Mouse (Mus musculus): ENCODE measurements around the gene AI467606.
"Not testable (repeated sequence)": the region's sequence is repeated elsewhere in the genome, so short reads cannot be mapped to it uniquely, and the experiment has no call there.

The AI467606 gene

DNA sequence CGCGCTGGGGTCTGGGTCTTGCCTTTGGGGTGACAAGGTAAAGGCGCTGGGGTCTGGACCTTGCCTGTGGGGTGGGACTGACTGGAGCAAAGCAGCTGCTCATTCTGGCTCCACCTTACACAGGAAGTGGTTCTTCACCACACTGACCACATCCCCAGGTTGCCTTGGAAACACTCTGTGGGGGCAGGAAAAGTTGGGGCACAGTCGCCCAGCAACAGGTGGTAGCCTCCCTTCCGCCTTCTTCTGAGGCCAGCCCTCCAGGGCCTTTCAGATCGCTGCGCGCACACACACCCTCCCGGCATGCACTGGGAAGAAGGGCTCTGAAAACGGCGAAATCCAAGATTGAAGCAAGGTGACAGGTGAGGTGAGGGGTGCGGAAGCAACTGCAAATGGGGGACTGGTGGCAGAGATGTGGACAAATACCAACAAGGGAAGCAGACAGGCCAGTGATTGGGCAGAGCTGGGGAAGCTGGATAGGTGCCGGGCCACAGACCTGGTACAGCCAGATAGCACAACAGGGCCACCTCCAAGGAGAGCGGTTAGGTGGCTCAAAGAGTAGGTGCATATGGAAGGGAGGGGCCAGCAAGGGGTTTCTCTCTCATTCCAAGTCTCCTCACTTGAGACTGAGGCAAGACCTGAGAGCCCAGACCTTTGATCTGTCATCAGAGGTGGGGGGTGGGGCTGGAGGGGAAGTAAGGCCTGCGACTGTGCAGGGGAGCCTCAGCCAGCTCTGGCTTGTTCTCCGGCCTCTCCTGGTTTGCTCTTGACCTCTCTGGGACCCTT, at the start of gene AI467606:
AI467606 (plus strand) TSS at position 246 of the 783 bp plus-strand sequence.
- DNase-seq (ENCODE audit: low read depth), result peak; percentile 99

GRCm38 (mm10) chr7:127041851-127042672, 49.1 kb upstream of the AI467606 start, which contains the start of gene Kif22:
TSS of gene Kif22 (minus strand) at chr7:127042471.
- peak; percentile 91 for DNase-seq (ENCODE audit: low read depth)

DNA sequence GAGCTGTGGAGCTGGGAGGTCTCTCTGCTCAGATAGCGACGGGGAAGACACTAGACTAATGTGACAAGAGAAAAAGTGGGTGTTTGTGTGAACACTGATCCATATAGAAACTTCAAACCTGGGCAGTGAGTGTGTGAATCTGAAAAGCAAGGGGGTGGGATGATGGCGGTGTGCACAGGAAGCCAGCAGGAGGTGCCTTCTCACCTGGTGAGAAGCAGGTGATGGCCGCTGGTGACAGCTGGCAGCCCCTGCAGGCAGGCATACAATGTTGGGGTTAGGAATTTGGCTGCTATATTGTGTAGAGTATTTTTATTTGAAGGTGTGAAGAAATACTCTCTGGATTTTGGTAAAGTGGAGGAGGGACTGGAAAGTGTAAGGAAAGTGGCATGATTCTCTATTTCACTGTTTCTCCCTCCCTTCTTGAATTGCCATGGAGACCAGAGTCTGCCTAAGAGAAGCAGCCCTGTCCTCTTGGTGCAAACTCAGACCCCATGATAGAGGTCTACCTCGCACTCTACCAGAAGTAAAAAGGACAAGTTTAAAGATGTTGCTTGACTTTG, 36.1 kb upstream of the AI467606 start:
- no peak for DNase-seq (ENCODE audit: low read depth)

DNA sequence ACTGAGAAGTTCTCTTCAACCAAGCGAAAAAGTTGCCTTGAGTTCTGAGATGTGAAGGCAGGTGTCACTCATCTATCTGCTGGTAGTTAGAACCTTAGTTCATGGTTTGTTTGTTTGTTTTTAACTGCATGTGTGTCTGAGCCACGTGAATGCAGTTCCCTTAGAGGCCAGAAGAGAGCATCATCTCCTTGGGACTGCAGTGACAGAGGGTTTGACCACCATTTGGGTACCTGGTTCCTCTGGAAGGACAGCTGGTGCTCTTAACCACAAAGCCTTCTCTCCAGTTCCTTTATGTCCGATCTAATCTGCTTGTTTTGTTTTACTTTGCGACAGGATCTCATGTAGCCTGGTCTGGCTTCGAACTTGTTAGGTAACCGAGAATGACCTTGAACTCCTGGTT, 25.6 kb upstream of the AI467606 start:
- DNase-seq (ENCODE audit: low read depth), result peak; percentile 66

DNA sequence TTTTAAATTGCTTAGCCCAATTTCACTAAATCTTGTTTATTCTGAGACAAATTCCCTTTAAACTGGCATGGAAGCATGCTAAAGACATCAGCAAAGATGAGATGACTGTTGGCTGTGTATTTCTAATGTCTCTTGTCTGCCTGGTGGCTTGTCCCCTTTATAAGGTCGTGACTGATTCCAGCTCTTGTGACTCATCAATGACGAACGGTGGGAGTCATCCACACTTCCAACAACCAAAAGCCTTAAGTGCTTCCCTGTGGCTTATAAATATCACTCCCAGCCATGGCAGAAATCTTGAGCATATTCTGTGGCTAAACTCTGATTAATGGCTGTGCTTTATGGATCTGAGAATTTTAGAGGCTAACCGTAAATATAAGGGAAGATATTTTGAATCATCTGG, 24.8 kb upstream of the AI467606 start:
- DNase-seq (ENCODE audit: low read depth), result peak; percentile 29

DNA sequence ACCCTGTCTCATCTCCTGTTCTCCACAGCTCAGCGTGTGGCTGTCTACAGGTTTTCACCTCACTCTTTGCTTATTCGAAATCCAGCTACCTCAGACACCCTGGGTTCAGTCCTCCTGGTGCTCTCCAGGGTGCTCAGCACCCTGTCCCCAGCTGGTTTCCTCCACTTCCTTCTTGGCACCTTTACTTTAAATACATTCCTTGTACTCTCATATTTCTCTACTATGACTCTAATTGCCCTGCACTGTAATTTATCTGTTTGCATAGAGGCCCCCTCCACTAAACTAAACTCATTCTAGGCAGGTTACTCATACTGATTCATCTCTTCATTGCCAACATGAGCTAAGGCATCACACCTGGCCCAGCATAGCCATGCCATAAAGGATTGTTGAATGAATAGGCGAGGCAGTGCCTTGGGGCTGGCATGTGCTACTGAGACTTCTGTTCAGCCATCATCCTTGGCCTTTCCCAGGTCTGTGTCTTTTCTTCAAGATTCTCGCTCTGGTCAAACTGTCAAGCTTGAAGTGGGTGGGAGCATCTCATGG, 20.2 kb upstream of the AI467606 start:
- DNase-seq (ENCODE audit: low read depth), result no peak

DNA sequence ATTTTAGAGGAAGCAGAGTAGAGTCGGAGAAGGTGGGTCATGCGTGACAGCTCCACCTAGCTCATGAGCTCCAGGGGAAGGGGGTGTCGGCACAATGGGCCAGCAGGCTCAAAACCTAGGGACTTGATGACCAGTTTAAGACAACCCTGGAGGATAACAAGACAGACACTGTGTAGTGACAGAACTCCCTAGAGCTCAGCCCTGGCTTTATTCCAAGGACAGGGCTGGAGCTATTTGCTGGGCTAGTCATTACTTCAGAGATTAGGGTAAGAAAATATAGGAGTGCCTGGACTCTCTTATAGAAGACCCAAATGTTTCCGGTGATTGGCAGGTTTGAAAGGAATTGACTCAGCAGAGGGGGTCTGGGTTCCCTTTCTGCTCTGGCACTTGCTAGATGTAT, 17.9 kb upstream of the AI467606 start:
- DNase-seq (ENCODE audit: low read depth), result no peak

- DNase-seq (ENCODE audit: low read depth), result no peak
Measured at GRCm38 (mm10) chr7:127076188-127076587, 15.0 kb upstream of the AI467606 start.

DNA sequence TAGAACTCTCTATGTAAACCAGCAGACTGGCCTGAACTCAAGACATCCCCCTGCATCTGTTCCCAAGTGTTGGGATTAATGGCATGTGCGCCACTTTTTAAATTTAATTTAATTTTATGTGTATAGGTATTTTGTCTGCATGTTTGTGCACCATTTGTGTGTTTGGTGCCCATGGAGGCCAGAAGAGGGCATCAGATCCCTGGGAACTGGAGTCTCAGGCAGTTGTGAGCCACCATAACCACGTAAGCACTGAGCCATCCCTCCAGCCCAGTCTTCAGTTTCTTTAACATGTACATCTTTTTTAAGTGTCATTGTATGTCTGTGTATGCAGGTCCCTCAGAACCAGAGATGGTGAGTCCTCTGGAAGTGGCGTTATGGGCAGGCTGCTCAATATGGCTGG, 13.5 kb upstream of the AI467606 start:
- DNase-seq (ENCODE audit: low read depth), result peak; percentile 79

DNA sequence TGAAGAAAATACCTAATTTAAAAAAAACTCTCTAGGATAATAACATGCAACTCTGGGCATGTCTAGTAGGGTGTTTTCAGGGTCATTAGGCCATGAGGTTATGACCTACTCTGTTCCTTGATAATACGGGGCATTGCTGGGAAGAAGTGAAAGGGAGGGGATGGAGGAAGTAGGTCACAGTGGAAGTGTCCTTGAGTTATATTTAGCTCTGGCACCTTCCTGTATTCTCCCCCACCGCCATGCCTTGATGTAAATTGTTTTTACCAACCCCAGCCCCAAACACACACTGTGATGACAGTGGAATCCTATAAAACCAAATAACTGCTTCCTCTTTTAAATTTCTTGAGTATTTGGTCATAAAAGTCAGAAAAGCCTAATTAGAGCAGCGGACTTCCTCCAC, 11.1 kb upstream of the AI467606 start:
- peak; percentile 69 for DNase-seq (ENCODE audit: low read depth)

DNA sequence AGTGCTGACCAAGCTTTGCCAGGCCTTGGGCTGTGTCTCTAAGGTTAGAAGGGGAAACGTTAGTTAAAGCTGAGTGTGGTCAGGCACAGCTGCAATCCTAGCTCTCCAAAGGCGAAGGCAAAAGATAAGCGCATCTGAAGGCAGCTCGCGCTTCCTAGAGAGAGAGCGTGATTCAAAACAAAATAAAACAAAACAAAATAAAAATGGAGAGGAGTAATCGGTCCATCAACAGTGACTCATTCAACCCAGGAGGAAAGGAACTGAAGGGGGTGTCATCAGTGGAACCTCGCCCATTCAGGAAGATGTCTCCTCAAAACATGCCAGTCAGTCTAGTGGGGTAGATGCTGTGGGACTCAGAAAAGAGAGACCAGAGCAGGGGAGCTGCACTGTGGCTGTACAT, 8.9 kb upstream of the AI467606 start:
- peak; percentile 81 for DNase-seq (ENCODE audit: low read depth)

DNA sequence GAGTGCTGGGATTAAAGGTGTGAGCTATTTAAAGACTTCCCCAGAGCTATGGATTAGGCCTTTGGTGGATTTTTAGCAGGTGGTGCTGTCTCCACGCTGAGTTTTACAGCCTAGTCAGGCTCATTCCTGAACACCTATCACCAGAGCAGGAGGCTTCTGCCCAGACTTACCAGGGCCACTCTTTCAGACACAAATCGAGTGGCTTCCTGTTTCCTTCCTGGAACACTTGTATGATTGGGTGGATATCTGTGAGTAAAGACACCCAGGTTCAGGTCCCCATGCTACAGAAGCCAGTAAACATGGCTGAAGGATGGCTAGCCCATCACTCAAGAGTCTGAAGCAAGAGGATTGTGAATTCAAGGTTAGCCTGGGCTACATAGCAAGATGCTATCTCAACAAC, 8.2 kb upstream of the AI467606 start:
- DNase-seq (ENCODE audit: low read depth), result peak; percentile 51

GRCm38 (mm10) chr7:127083689-127084088, 7.5 kb upstream of the AI467606 start:
- peak; percentile 42 for DNase-seq (ENCODE audit: low read depth)

- no peak for DNase-seq (ENCODE audit: low read depth)
Measured at GRCm38 (mm10) chr7:127084794-127085193, 6.4 kb upstream of the AI467606 start.

- not testable (repeated sequence) for DNase-seq (ENCODE audit: low read depth)
Measured at GRCm38 (mm10) chr7:127085751-127086150, 5.4 kb upstream of the AI467606 start.

DNA sequence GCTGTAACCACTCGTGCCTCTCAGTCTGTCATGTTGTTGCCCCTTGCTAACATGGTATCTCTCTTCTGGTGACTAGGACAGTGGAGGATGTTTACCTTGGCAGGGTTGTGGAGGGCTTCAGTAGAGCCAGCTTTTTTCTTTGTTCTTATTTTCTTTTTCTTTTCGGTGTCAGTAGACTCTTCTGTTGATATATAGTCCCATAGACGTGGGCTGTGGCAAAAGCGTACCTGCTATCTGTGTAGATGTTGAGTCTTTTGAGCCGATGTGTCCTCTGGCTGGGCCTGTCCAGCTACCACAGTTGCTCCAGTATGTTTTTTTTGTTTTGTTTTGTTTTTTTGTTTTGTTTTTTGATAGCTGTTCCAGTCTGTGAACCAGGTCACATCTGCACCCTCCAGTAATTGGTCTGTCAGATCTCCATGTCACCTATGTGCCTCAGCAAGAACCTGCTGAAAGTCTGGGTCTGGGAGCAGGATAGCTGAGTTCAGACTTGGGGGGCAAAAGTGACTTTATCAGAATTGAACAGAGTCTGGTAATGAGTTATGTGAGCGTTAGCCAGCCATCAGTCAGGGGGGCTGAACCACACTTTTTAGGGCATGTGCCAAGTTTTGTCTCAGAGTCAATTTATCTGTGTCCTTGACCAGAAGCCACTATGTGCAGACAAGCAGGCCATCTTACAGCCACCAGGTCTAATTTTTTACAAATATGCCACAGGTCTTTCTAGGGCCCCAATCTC, 3.7 kb upstream of the AI467606 start, which contains the start of gene Zg16:
Zg16 (minus strand) TSS at position 51 of the 733 bp plus-strand sequence.
- DNase-seq (ENCODE audit: low read depth), result not testable (repeated sequence)

- DNase-seq (ENCODE audit: low read depth), result no peak
Measured at GRCm38 (mm10) chr7:127088083-127088482, 3.1 kb upstream of the AI467606 start.

DNA sequence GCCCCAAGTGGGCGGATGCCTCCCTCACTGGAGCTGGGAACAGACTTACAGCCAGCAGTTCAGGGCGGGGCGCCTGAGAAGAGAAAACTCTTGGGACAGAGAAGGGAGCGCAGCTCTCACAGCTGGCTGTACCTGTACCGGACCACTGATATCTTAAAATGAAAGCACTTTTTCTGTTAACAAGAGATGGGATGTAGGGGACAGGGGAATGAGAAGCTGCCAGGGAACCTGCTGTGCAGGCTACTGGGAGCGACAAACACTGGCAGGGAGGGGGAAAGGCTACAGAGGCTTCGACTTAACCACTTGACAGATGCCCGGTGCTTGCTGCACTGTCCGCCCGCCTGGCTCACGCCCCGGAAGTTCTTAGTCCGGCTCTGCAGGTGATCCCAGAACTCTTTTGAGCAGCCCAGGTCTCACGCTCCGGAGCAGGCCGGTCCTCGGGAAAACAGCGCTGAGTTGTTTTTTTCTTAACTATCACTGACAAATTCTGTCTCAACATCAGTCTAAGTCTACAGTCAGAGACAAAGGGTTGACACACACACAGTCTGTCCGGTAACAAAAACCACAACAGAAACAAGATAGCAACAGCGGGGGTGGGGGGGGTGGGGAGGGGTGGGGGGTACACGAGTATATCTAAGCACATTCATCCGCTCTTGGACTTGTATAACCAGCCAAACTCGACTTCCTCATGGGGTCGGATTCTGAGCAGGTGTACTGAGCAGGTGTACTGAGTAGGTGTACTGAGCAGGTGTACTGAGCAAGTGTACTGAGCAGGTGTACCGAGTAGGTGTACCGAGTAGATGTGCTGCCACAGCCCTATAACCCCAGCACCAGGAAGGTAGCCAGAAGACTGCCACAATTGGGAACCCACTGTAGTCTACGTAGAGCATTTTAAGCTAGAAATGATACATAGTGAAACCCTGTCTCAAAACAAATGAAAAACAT, 2.0 kb upstream of the AI467606 start:
- DNase-seq (ENCODE audit: low read depth), result peak; percentile 61

GRCm38 (mm10) chr7:127090154-127091113, 725 bp upstream of the AI467606 start:
- no peak for DNase-seq (ENCODE audit: low read depth)

All from 416B (cell line).